27 mouse cellular contexts compared by ENCODE assay signal in the genomic region with DNA sequence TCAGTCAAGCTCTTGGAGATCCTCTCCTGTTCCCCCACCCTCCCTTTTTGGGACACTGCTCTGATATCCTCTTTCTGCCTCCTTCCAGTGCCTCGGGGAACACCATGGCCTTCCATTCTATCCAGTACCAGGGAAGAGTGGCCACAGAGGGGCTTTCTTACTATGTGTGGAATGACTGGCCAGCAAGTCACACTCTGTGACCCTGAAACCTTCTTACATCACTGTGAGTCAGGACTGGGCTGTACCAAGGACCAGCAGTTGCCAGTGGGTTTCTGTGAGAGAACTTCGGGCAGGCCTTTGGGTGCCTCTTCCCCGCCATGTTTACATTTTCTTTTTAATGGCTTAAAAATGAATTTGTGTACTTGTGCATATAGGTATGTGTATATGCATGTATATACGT.
"Had no signal": no experiment of that assay in that cellular context is flagged by ENCODE, and none has a peak within 500 bp of the region (broad histone marks: within the 10 kb centered on the region; RNA-seq: fewer than 3 reads in every experiment).

No protein-coding gene starts in this region.

- H3K36me3 ChIP-seq: heart, embryonic 13.5 days; heart, embryonic 15.5 days; hindbrain, embryonic 12.5 days; kidney, embryonic 15.5 days; limb, embryonic 13.5 days; limb, embryonic 15.5 days; liver, embryonic 12.5 days had no signal

- H3K9ac ChIP-seq: heart, embryonic 13.5 days; heart, embryonic 15.5 days; hindbrain, embryonic 12.5 days; hindbrain, embryonic 14.5 days; kidney, embryonic 15.5 days; limb, embryonic 13.5 days; limb, embryonic 15.5 days; liver, embryonic 12.5 days; liver, embryonic 14.5 days had no signal

- H3K4me3 ChIP-seq: heart, adult 2 months; heart, embryonic 13.5 days; heart, embryonic 15.5 days; hindbrain, embryonic 12.5 days; kidney, embryonic 15.5 days; limb, embryonic 13.5 days; limb, embryonic 15.5 days; liver, embryonic 12.5 days had no signal

- H3K9me3 ChIP-seq: heart, embryonic 13.5 days; heart, embryonic 15.5 days; hindbrain, embryonic 12.5 days; kidney, embryonic 15.5 days; limb, embryonic 13.5 days; limb, embryonic 15.5 days; liver, embryonic 12.5 days had no signal

- H3K27ac ChIP-seq: heart, adult 2 months; heart, embryonic 15.5 days; hindbrain, embryonic 12.5 days; hindbrain, embryonic 14.5 days; hindbrain, postnatal 0 days; kidney, embryonic 15.5 days; kidney, postnatal 0 days; limb, embryonic 13.5 days; limb, embryonic 15.5 days; liver, embryonic 12.5 days; liver, embryonic 14.5 days had no signal

- DNase-seq: gastrocnemius, postnatal 14 days; gastrocnemius, postnatal 36 days; heart, adult 11 months; heart, adult 2 months; heart, postnatal 14 days; heart, postnatal 36 days; kidney, adult 11 months; kidney, adult 2 months; kidney, adult 9 months; kidney, postnatal 14 days; kidney, postnatal 36 days; layer of hippocampus, adult 9-11 months; layer of hippocampus, postnatal 36 days; left cerebral cortex, postnatal 4 days had no signal

- H3K4me2 ChIP-seq: heart, embryonic 11.5 days; heart, embryonic 13.5 days; heart, embryonic 15.5 days; hindbrain, embryonic 12.5 days; hindbrain, embryonic 14.5 days; kidney, embryonic 15.5 days; limb, embryonic 13.5 days; limb, embryonic 15.5 days; liver, embryonic 12.5 days had no signal

- H3K4me1 ChIP-seq: liver, embryonic 12.5 days had no signal

- H3K27me3 ChIP-seq: heart, embryonic 13.5 days; heart, embryonic 15.5 days; kidney, embryonic 15.5 days; limb, embryonic 13.5 days; limb, embryonic 15.5 days; liver, embryonic 12.5 days had no signal

- ATAC-seq: intestine, embryonic 16.5 days had no signal
